17 mouse cellular contexts compared by ENCODE assay signal in genomic region chr12:112164840-112165219, GRCm38 (mm10). TPM values are rescaled to one million over a fixed set of nuclear protein-coding genes. Genes with fewer than 3 reads are reported as not detected.
DNase-seq lines count a peak whose midpoint lies in the region; ATAC-seq and TF ChIP-seq lines count a peak whose summit lies in the region.
"Had no signal": no experiment of that assay in that cellular context is flagged by ENCODE, and none has a peak within 500 bp of the region (broad histone marks: within the 10 kb centered on the region; RNA-seq: fewer than 3 reads in every experiment).

No protein-coding gene starts in this region.

- no peaks in the 10 kb centered on the region; the same call in 1 of the 2 replicates for H3K36me3 ChIP-seq in forebrain, embryonic 11.5 days (ENCODE audit: control insufficient read depth, insufficient read depth, low read length)
- peaks cover 19% of the 10 kb centered on the region for H3K36me3 ChIP-seq in forebrain, postnatal 0 days (ENCODE audit: insufficient read depth)
- H3K36me3 ChIP-seq in neural tube, embryonic 11.5 days (ENCODE audit: control insufficient read depth, insufficient read depth, low read length) = no peaks in the 10 kb centered on the region; the same call in 1 of the 2 replicates
- no peaks in the 10 kb centered on the region for H3K36me3 ChIP-seq in intestine, embryonic 14.5 days (ENCODE audit: control insufficient read depth, insufficient read depth, low read length)
- H3K36me3 ChIP-seq in midbrain, embryonic 15.5 days (replicated peaks) = no peaks in the 10 kb centered on the region

- H3K4me2 ChIP-seq in forebrain, embryonic 11.5 days (ENCODE audit: low read depth, low read length, severe bottlenecking) = no peak overlapping the region
- no peak overlapping the region for H3K4me2 ChIP-seq in forebrain, postnatal 0 days (ENCODE audit: low read depth)
- no peak overlapping the region for H3K4me2 ChIP-seq in neural tube, embryonic 11.5 days (ENCODE audit: low read depth)
- H3K4me2 ChIP-seq in intestine, embryonic 14.5 days (ENCODE audit: low read length) = no peak overlapping the region
- H3K4me2 ChIP-seq in midbrain, embryonic 15.5 days = no peak overlapping the region

- DNase-seq in forebrain, embryonic 11.5 days (ENCODE audit: low spot score) = no peak
- DNase-seq in forebrain, postnatal 0 days = no peak
- no peak for DNase-seq in neural tube, embryonic 11.5 days (ENCODE audit: low spot score)
- no peak for DNase-seq in neural tube, embryonic 10.5 days (ENCODE audit: extremely low spot score, low spot score)
- no peak for DNase-seq in intestine, embryonic 14.5 days (ENCODE audit: low spot score)
- DNase-seq in left cerebral cortex, adult 8-10 months (ENCODE audit: low spot score in 2 of 2) = no peak
- no peak for DNase-seq in lung, postnatal 10 days
- DNase-seq: cerebellum, postnatal 10 days; gastrocnemius, postnatal 25 days; heart, postnatal 4 days; kidney, adult 8-10 months; kidney, postnatal 36 days; lung, adult 18-20 months; lung, postnatal 36 days; right cerebral cortex, postnatal 25 days; thymus, postnatal 4 days had no signal

- 0 out of 2 replicates have a peak, but pooled peaks have one; percentile 4 for ATAC-seq in forebrain, embryonic 11.5 days (replicated peaks; ENCODE audit: low FRiP score)
- no peak for ATAC-seq in forebrain, postnatal 0 days
- no peak for ATAC-seq in neural tube, embryonic 11.5 days (ENCODE audit: insufficient read depth, low FRiP score, low TSS enrichment)
- peak; percentile 36; the same call in 1 of the 2 replicates for ATAC-seq in intestine, embryonic 14.5 days (replicated peaks; ENCODE audit: low FRiP score, low TSS enrichment, low read depth)
- no peak for ATAC-seq in midbrain, embryonic 15.5 days (replicated peaks)

- no peaks in the 10 kb centered on the region for H3K9me3 ChIP-seq in forebrain, embryonic 11.5 days (ENCODE audit: control insufficient read depth, low read length)
- H3K9me3 ChIP-seq in forebrain, postnatal 0 days (ENCODE audit: low read length) = no peaks in the 10 kb centered on the region
- no peaks in the 10 kb centered on the region for H3K9me3 ChIP-seq in neural tube, embryonic 11.5 days (ENCODE audit: control insufficient read depth, low read length)
- no peaks in the 10 kb centered on the region for H3K9me3 ChIP-seq in intestine, embryonic 14.5 days (ENCODE audit: control insufficient read depth, low read length)
- H3K9me3 ChIP-seq in midbrain, embryonic 15.5 days = no peaks in the 10 kb centered on the region

- no peak overlapping the region for H3K4me3 ChIP-seq in forebrain, embryonic 11.5 days (ENCODE audit: low read depth, low read length)
- no peak overlapping the region for H3K4me3 ChIP-seq in forebrain, postnatal 0 days (ENCODE audit: low read depth, low read length)
- no peak overlapping the region for H3K4me3 ChIP-seq in neural tube, embryonic 11.5 days (ENCODE audit: low read depth, low read length)
- no peak overlapping the region for H3K4me3 ChIP-seq in intestine, embryonic 14.5 days (ENCODE audit: low read depth, low read length)
- H3K4me3 ChIP-seq in midbrain, embryonic 15.5 days = no peak overlapping the region

- no peaks in the 10 kb centered on the region for H3K27me3 ChIP-seq in forebrain, embryonic 11.5 days (ENCODE audit: control insufficient read depth, insufficient read depth, low read length)
- H3K27me3 ChIP-seq in forebrain, postnatal 0 days (ENCODE audit: insufficient read depth, low read length) = no peaks in the 10 kb centered on the region
- H3K27me3 ChIP-seq in neural tube, embryonic 11.5 days (ENCODE audit: control insufficient read depth, insufficient read depth, low read length) = 0 out of 2 replicates have a peak, but pooled peaks cover 2% of the 10 kb centered on the region
- no peaks in the 10 kb centered on the region for H3K27me3 ChIP-seq in intestine, embryonic 14.5 days (replicated peaks; ENCODE audit: control insufficient read depth, insufficient read depth, low read length)
- no peaks in the 10 kb centered on the region for H3K27me3 ChIP-seq in midbrain, embryonic 15.5 days (replicated peaks)

- 65% methylated on average over 6 of the region's 6 CpGs for WGBS in forebrain, embryonic 11.5 days
- WGBS in forebrain, postnatal 0 days = 76% methylated on average over 6 of the region's 6 CpGs
- 73% methylated on average over 6 of the region's 6 CpGs for WGBS in neural tube, embryonic 11.5 days
- 50% methylated on average over 6 of the region's 6 CpGs for WGBS in intestine, embryonic 14.5 days
- WGBS in midbrain, embryonic 15.5 days = 61% methylated on average over 6 of the region's 6 CpGs

- TF ChIP-seq CTCF in forebrain, postnatal 0 days (IDR thresholded peaks at IDR 0.05; ENCODE audit: low read depth) = no peak

- peaks cover 23% of the 10 kb centered on the region for H3K4me1 ChIP-seq in forebrain, embryonic 11.5 days (replicated peaks; ENCODE audit: control insufficient read depth, insufficient read depth, low read length)
- H3K4me1 ChIP-seq in forebrain, postnatal 0 days (ENCODE audit: insufficient read depth) = 0 out of 2 replicates have a peak, but pooled peaks cover 4% of the 10 kb centered on the region
- peaks cover 27% of the 10 kb centered on the region for H3K4me1 ChIP-seq in neural tube, embryonic 11.5 days (ENCODE audit: control insufficient read depth, insufficient read depth, low read length)
- H3K4me1 ChIP-seq in intestine, embryonic 14.5 days (replicated peaks; ENCODE audit: control insufficient read depth, insufficient read depth, low read length) = peaks cover 10% of the 10 kb centered on the region; the same call in 1 of the 2 replicates
- H3K4me1 ChIP-seq in midbrain, embryonic 15.5 days = peaks cover 46% of the 10 kb centered on the region

- 0 out of 2 replicates have a peak overlapping the region, but pooled peaks have one; percentile 41 for H3K27ac ChIP-seq in forebrain, embryonic 11.5 days (ENCODE audit: low read depth, low read length)
- no peak overlapping the region for H3K27ac ChIP-seq in forebrain, postnatal 0 days (ENCODE audit: low read depth, low read length)
- peak overlapping the region; percentile 45; the same call in 1 of the 2 replicates for H3K27ac ChIP-seq in neural tube, embryonic 11.5 days (ENCODE audit: low read depth, low read length)
- peak overlapping the region; percentile 1; the same call in 1 of the 2 replicates for H3K27ac ChIP-seq in intestine, embryonic 14.5 days (ENCODE audit: low read depth)
- 0 out of 2 replicates have a peak overlapping the region, but pooled peaks have one; percentile 25 for H3K27ac ChIP-seq in midbrain, embryonic 15.5 days

- H3K9ac ChIP-seq in forebrain, embryonic 11.5 days (ENCODE audit: low read length) = no peak overlapping the region
- no peak overlapping the region for H3K9ac ChIP-seq in forebrain, postnatal 0 days
- no peak overlapping the region for H3K9ac ChIP-seq in neural tube, embryonic 11.5 days (ENCODE audit: low read length)
- H3K9ac ChIP-seq in intestine, embryonic 14.5 days (ENCODE audit: low read length) = no peak overlapping the region
- H3K9ac ChIP-seq in midbrain, embryonic 15.5 days = no peak overlapping the region

RNA-seq across cellular contexts. Expression of gene Kif26a, which starts 18.8 kb away (rescaled TPM):
- polyA plus RNA-seq in forebrain, embryonic 11.5 days (2014; fragmentation: Nextera tagmentation; extraction: Ambion mirVana) = 6.4 and 7.1 TPM in 2 replicates
- 50.4 and 55.1 TPM in 2 replicates for total RNA-seq in forebrain, postnatal 0 days (2014; rRNA removed)
- polyA plus RNA-seq in forebrain, postnatal 0 days (2015; fragmentation: Nextera tagmentation; extraction: Ambion mirVana) = 5.0 and 6.2 TPM in 2 replicates
- polyA plus RNA-seq in neural tube, embryonic 11.5 days (2014; fragmentation: Nextera tagmentation; extraction: Ambion mirVana) = 2.0 and 2.8 TPM in 2 replicates
- 2.6 and 3.6 TPM in 2 replicates for polyA plus RNA-seq in intestine, embryonic 14.5 days (2014; fragmentation: Nextera tagmentation; extraction: Ambion mirVana)
- 7.2 and 8.6 TPM in 2 replicates for polyA plus RNA-seq in midbrain, embryonic 15.5 days (2015; fragmentation: Nextera tagmentation; extraction: Ambion mirVana)
- 1 to 10 TPM; 4.8 to 5.7 (median 5.1) TPM for total RNA-seq in left cerebral cortex, adult 8-10 months (2022)

RNA-seq across cellular contexts. Expression of gene Aspg, which starts 58.4 kb away (rescaled TPM):
- polyA plus RNA-seq in forebrain, embryonic 11.5 days (2014; fragmentation: Nextera tagmentation; extraction: Ambion mirVana) = 0.29 and 1.1 TPM in 2 replicates
- total RNA-seq in forebrain, postnatal 0 days (2014; rRNA removed) = 2.9 and 3.9 TPM in 2 replicates
- polyA plus RNA-seq in forebrain, postnatal 0 days (2015; fragmentation: Nextera tagmentation; extraction: Ambion mirVana) = 0.52 and 1.3 TPM in 2 replicates
- 0.69 and 0.73 TPM in 2 replicates for polyA plus RNA-seq in neural tube, embryonic 11.5 days (2014; fragmentation: Nextera tagmentation; extraction: Ambion mirVana)
- polyA plus RNA-seq in intestine, embryonic 14.5 days (2014; fragmentation: Nextera tagmentation; extraction: Ambion mirVana) = 16.6 and 16.9 TPM in 2 replicates
- polyA plus RNA-seq in midbrain, embryonic 15.5 days (2015; fragmentation: Nextera tagmentation; extraction: Ambion mirVana) = 1.1 and 1.3 TPM in 2 replicates
- 1 to 10 TPM; 1.8 to 8.5 (median 4.9) TPM for total RNA-seq in left cerebral cortex, adult 8-10 months (2022)
- total RNA-seq: gastrocnemius, postnatal 25 days had no signal

Comparison
In these comparisons a context has a peak if more than half of its experiments do, and no peak if none do; other contexts are left out.
1. ATAC-seq: peak in forebrain, embryonic 11.5 days (single experiment) and intestine, embryonic 14.5 days (single experiment); none in forebrain, postnatal 0 days (single experiment), neural tube, embryonic 11.5 days (single experiment) and midbrain, embryonic 15.5 days (single experiment).